ENCODE assay signal across 9 mouse cellular contexts in the genomic region with DNA sequence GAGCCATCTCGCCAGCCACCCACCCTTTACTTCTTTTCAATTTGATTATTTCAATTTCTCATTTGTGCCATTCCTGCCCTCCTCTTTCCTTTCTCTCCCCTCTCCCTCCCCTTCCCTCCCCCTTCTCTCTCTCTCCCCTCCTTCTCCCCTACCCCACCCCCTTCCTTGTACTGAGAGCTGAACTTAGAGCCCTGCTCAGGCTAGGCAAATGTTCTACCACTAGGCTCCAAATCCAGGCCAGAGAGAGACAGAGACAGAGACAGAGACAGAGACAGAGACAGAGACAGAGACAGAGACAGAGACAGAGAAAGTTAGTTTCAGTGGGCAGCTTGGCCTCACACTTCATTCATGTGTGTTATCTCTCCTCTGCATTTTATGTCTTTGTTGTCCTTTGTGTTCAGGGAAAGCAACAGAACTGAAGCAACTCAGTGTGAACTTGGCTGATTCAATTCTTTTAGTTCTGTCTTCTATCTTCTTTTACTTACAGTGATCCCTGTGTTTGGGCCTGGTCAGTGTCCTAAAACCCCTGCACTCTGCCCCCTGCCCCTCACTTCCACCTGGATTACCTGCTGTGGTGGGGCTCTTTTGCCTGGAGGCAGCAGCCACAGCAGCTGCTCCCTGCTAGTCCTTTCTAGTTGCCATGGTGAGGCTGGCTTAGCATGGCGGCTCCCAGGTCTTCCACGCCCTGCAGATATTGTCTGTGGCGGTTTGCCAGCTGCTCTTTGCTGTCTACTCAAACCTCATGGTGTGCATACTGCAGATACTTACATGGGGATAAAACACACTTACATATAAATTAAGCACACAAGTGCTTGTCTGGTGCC. TPM values are rescaled to one million over a fixed set of nuclear protein-coding genes. Genes with fewer than 3 reads are reported as not detected.
DNase-seq lines count a peak whose midpoint lies in the region; ATAC-seq and TF ChIP-seq lines count a peak whose summit lies in the region.
"Not testable (repeated sequence)": the region's sequence is repeated elsewhere in the genome, so short reads cannot be mapped to it uniquely, and the experiment has no call there.
"Had no signal": no experiment of that assay in that cellular context is flagged by ENCODE, and none has a peak within 500 bp of the region (broad histone marks: within the 10 kb centered on the region; RNA-seq: fewer than 3 reads in every experiment).

No protein-coding gene starts in this region.

- not testable (repeated sequence) for H3K27ac ChIP-seq in forebrain, embryonic 11.5 days (ENCODE audit: low read depth, low read length); heart, embryonic 10.5 days; kidney, embryonic 16.5 days (ENCODE audit: low read length); lung, embryonic 16.5 days (ENCODE audit: low read length)
- peak overlapping the region; percentile 54; the same call in 1 of the 2 replicates for H3K27ac ChIP-seq in hindbrain, embryonic 14.5 days
- peak overlapping the region; percentile 62; the same call in 1 of the 2 replicates for H3K27ac ChIP-seq in midbrain, embryonic 15.5 days

- peak; percentile 89 for ATAC-seq in Patski
- peak; percentile 91 for ATAC-seq in forebrain, embryonic 11.5 days (replicated peaks; ENCODE audit: low FRiP score)
- peak; percentile 85 for ATAC-seq in hindbrain, embryonic 14.5 days (ENCODE audit: low FRiP score)
- ATAC-seq in kidney, embryonic 16.5 days (ENCODE audit: low FRiP score, low TSS enrichment): peak; percentile 74
- ATAC-seq in lung, embryonic 16.5 days (ENCODE audit: low read depth): peak; percentile 94
- peak; percentile 92 for ATAC-seq in midbrain, embryonic 15.5 days (replicated peaks)

- POLR2A ChIA-PET in Patski (lab: Charles Lee): not testable (repeated sequence)

- not testable (repeated sequence) for H3K4me3 ChIP-seq in forebrain, embryonic 11.5 days (ENCODE audit: low read depth, low read length); heart, embryonic 10.5 days; hindbrain, embryonic 14.5 days (replicated peaks; ENCODE audit: low read length); kidney, embryonic 16.5 days (ENCODE audit: low read length); lung, embryonic 16.5 days (ENCODE audit: low read length); midbrain, embryonic 15.5 days

- H3K4me2 ChIP-seq in forebrain, embryonic 11.5 days (ENCODE audit: low read depth, low read length, severe bottlenecking); hindbrain, embryonic 14.5 days (replicated peaks); kidney, embryonic 16.5 days (replicated peaks; ENCODE audit: low read depth, low read length); lung, embryonic 16.5 days (ENCODE audit: low read depth, low read length); midbrain, embryonic 15.5 days: not testable (repeated sequence)

- H3K9me3 ChIP-seq in forebrain, embryonic 11.5 days (ENCODE audit: control insufficient read depth, low read length); heart, embryonic 10.5 days; hindbrain, embryonic 14.5 days (ENCODE audit: control insufficient read depth, low read length); kidney, embryonic 16.5 days (ENCODE audit: low read length); lung, embryonic 16.5 days (ENCODE audit: control insufficient read depth, low read length); midbrain, embryonic 15.5 days: not testable (repeated sequence)

- not testable (repeated sequence) for DNase-seq in Patski (ENCODE audit: low read depth, low spot score)
- DNase-seq in forebrain, embryonic 11.5 days (ENCODE audit: low spot score): peak; percentile 46
- peak; percentile 35 for DNase-seq in heart, embryonic 10.5 days (ENCODE audit: low spot score)
- peak; percentile 22 for DNase-seq in hindbrain, embryonic 14.5 days (ENCODE audit: low spot score)
- DNase-seq in retina, postnatal 1 day: peak; percentile 53

- CTCF ChIA-PET in Patski (lab: Charles Lee): not testable (repeated sequence)

- not testable (repeated sequence) for H3K9ac ChIP-seq in forebrain, embryonic 11.5 days (ENCODE audit: low read length); hindbrain, embryonic 14.5 days; kidney, embryonic 16.5 days (replicated peaks; ENCODE audit: low read length); lung, embryonic 16.5 days (ENCODE audit: low read length); midbrain, embryonic 15.5 days

- not testable (repeated sequence) for TF ChIP-seq CTCF in Patski (IDR thresholded peaks at IDR 0.05)

- no CpG with 5 or more reads among the region's 4 CpGs for WGBS in forebrain, embryonic 11.5 days
- 50% methylated on average over 1 of the region's 4 CpGs for WGBS in heart, embryonic 10.5 days
- WGBS in hindbrain, embryonic 14.5 days: no CpG with 5 or more reads among the region's 4 CpGs
- WGBS in kidney, embryonic 16.5 days: no CpG with 5 or more reads among the region's 4 CpGs
- no CpG with 5 or more reads among the region's 4 CpGs for WGBS in lung, embryonic 16.5 days
- WGBS in midbrain, embryonic 15.5 days: 0% methylated on average over 1 of the region's 4 CpGs

- not testable (repeated sequence) for H3K36me3 ChIP-seq in forebrain, embryonic 11.5 days (ENCODE audit: control insufficient read depth, insufficient read depth, low read length); heart, embryonic 10.5 days; hindbrain, embryonic 14.5 days (replicated peaks; ENCODE audit: control insufficient read depth, insufficient read depth); kidney, embryonic 16.5 days (ENCODE audit: insufficient read depth, low read length); lung, embryonic 16.5 days (ENCODE audit: control insufficient read depth, insufficient read depth, low read length); midbrain, embryonic 15.5 days (replicated peaks)

- in situ Hi-C loops in Patski (cut with MboI; ENCODE audit: low pct_unique_long_range_greater_than_20kb): loop anchor here (25.0 kb wide), 1 partner anchor 597 kb away; a partner anchor contains a TSS

- H3K27me3 ChIP-seq in Patski; forebrain, embryonic 11.5 days (ENCODE audit: control insufficient read depth, insufficient read depth, low read length); heart, embryonic 10.5 days (ENCODE audit: insufficient read depth, poor library complexity, severe bottlenecking); hindbrain, embryonic 14.5 days (ENCODE audit: control insufficient read depth, insufficient read depth, low read length); kidney, embryonic 16.5 days (ENCODE audit: insufficient read depth, low read length); lung, embryonic 16.5 days (ENCODE audit: control insufficient read depth, insufficient read depth, low read depth, low read length); midbrain, embryonic 15.5 days (replicated peaks): not testable (repeated sequence)

- H3K4me1 ChIP-seq in forebrain, embryonic 11.5 days (replicated peaks; ENCODE audit: control insufficient read depth, insufficient read depth, low read length); heart, embryonic 10.5 days; hindbrain, embryonic 14.5 days (replicated peaks; ENCODE audit: control insufficient read depth, insufficient read depth, low read length); kidney, embryonic 16.5 days (ENCODE audit: insufficient read depth, low read length); lung, embryonic 16.5 days (replicated peaks; ENCODE audit: control insufficient read depth, insufficient read depth, low read length); midbrain, embryonic 15.5 days: not testable (repeated sequence)

RNA-seq across cellular contexts. Expression of a gene that starts 25.8 kb away (rescaled TPM):
- not detected for polyA plus RNA-seq in Patski (2021)
- not detected in 2 replicates for polyA plus RNA-seq in forebrain, embryonic 11.5 days (2014; fragmentation: Nextera tagmentation; extraction: Ambion mirVana)
- polyA plus RNA-seq in heart, embryonic 10.5 days (2016; fragmentation: Nextera tagmentation; extraction: Ambion mirVana): 0.06 and 0.25 TPM in 2 replicates
- polyA plus RNA-seq in hindbrain, embryonic 14.5 days (2014; fragmentation: Nextera tagmentation; extraction: Ambion mirVana): 0.91 and 1.0 TPM in 2 replicates
- 1.2 and 1.3 TPM in 2 replicates for polyA plus RNA-seq in kidney, embryonic 16.5 days (2015; fragmentation: Nextera tagmentation; extraction: Ambion mirVana)
- polyA plus RNA-seq in lung, embryonic 16.5 days (2015; fragmentation: Nextera tagmentation; extraction: Ambion mirVana): 0.90 and 1.2 TPM in 2 replicates
- 0.32 and 0.90 TPM in 2 replicates for polyA plus RNA-seq in midbrain, embryonic 15.5 days (2015; fragmentation: Nextera tagmentation; extraction: Ambion mirVana)
- polyA plus RNA-seq: heart, embryonic 13.5 days had no signal

RNA-seq across cellular contexts. Expression of a gene that starts 29.0 kb away (rescaled TPM):
- polyA plus RNA-seq in Patski (2021): 126 TPM
- polyA plus RNA-seq in forebrain, embryonic 11.5 days (2014; fragmentation: Nextera tagmentation; extraction: Ambion mirVana): 282 and 296 TPM in 2 replicates
- polyA plus RNA-seq in heart, embryonic 10.5 days (2016; fragmentation: Nextera tagmentation; extraction: Ambion mirVana): 242 and 244 TPM in 2 replicates
- polyA plus RNA-seq in hindbrain, embryonic 14.5 days (2014; fragmentation: Nextera tagmentation; extraction: Ambion mirVana): 290 and 320 TPM in 2 replicates
- 211 and 239 TPM in 2 replicates for polyA plus RNA-seq in kidney, embryonic 16.5 days (2015; fragmentation: Nextera tagmentation; extraction: Ambion mirVana)
- 258 and 269 TPM in 2 replicates for polyA plus RNA-seq in lung, embryonic 16.5 days (2015; fragmentation: Nextera tagmentation; extraction: Ambion mirVana)
- polyA plus RNA-seq in midbrain, embryonic 15.5 days (2015; fragmentation: Nextera tagmentation; extraction: Ambion mirVana): 253 and 259 TPM in 2 replicates
